Mouse (Mus musculus): ENCODE measurements around the gene Me1. TPM values are rescaled to one million over a fixed set of nuclear protein-coding genes. Genes with fewer than 3 reads are reported as not detected.

The Me1 gene
- polyA plus RNA-seq, 1 experiment = 5.0 TPM

GRCm38 (mm10) chr9:86661679-86662078, 34.1 kb downstream of the Me1 start:
- 91% methylated on average over 6 of the region's 6 CpGs for WGBS
- no peak overlapping the region for H3K4me3 ChIP-seq (ENCODE audit: low read depth, low read length)

GRCm38 (mm10) chr9:86661266-86661665, 34.5 kb downstream of the Me1 start:
- Histone ChIP-seq H3K4me3 (ENCODE audit: low read depth, low read length) (no peak overlapping the region), H3K4me1 (ENCODE audit: control insufficient read depth, insufficient read depth, insufficient read length, low read length) (no peaks in the 10 kb centered on the region), H3K27me3 (ENCODE audit: control insufficient read depth, insufficient read depth, low read length) (no peaks in the 10 kb centered on the region), H3K27ac (ENCODE audit: insufficient read depth, low read depth, low read length) (no peak overlapping the region), H3K36me3 (ENCODE audit: control insufficient read depth, insufficient read depth, low read length) (no peaks in the 10 kb centered on the region)
- WGBS = 95% methylated on average over 3 of the region's 3 CpGs
- no peak for TF ChIP-seq CTCF (IDR thresholded peaks at IDR 0.05; ENCODE audit: extremely low read depth, insufficient read length, insufficient replicate concordance, low read depth, low read length)
- no peak for TF ChIP-seq POLR2A (IDR thresholded peaks at IDR 0.05; ENCODE audit: low read depth, low read length)

More at GRCm38 (mm10) chr9:86661679-86662078, 34.1 kb downstream of the Me1 start:
- no peaks in the 10 kb centered on the region for H3K36me3 ChIP-seq (ENCODE audit: control insufficient read depth, insufficient read depth, low read length)
- no peaks in the 10 kb centered on the region for H3K4me1 ChIP-seq (ENCODE audit: control insufficient read depth, insufficient read depth, insufficient read length, low read length)
- no peak overlapping the region for H3K27ac ChIP-seq (ENCODE audit: insufficient read depth, low read depth, low read length)
- TF ChIP-seq CTCF (IDR thresholded peaks at IDR 0.05; ENCODE audit: extremely low read depth, insufficient read length, insufficient replicate concordance, low read depth, low read length) = peak; percentile 22; the same call in 1 of the 2 replicates
- TF ChIP-seq POLR2A (IDR thresholded peaks at IDR 0.05; ENCODE audit: low read depth, low read length) = no peak
- no peaks in the 10 kb centered on the region for H3K27me3 ChIP-seq (ENCODE audit: control insufficient read depth, insufficient read depth, low read length)

- TF ChIP-seq CTCF (IDR thresholded peaks at IDR 0.05; ENCODE audit: extremely low read depth, insufficient read length, insufficient replicate concordance, low read depth, low read length) (no peak), POLR2A (IDR thresholded peaks at IDR 0.05; ENCODE audit: low read depth, low read length) (no peak)
- no peaks in the 10 kb centered on the region for H3K36me3 ChIP-seq (ENCODE audit: control insufficient read depth, insufficient read depth, low read length)
- H3K4me1 ChIP-seq (ENCODE audit: control insufficient read depth, insufficient read depth, insufficient read length, low read length) = no peaks in the 10 kb centered on the region
- no peak overlapping the region for H3K27ac ChIP-seq (ENCODE audit: insufficient read depth, low read depth, low read length)
- H3K4me3 ChIP-seq (ENCODE audit: low read depth, low read length) = no peak overlapping the region
- no peaks in the 10 kb centered on the region for H3K27me3 ChIP-seq (ENCODE audit: control insufficient read depth, insufficient read depth, low read length)
- WGBS = 79% methylated on average over 2 of the region's 2 CpGs
Measured at GRCm38 (mm10) chr9:86660327-86660726, 35.4 kb downstream of the Me1 start.

- no peak overlapping the region for H3K27ac ChIP-seq (ENCODE audit: insufficient read depth, low read depth, low read length)
- TF ChIP-seq POLR2A (IDR thresholded peaks at IDR 0.05; ENCODE audit: low read depth, low read length) (no peak), CTCF (IDR thresholded peaks at IDR 0.05; ENCODE audit: extremely low read depth, insufficient read length, insufficient replicate concordance, low read depth, low read length) (no peak)
- H3K4me3 ChIP-seq (ENCODE audit: low read depth, low read length) = no peak overlapping the region
- H3K36me3 ChIP-seq (ENCODE audit: control insufficient read depth, insufficient read depth, low read length) = no peaks in the 10 kb centered on the region
- 91% methylated on average over 4 of the region's 4 CpGs for WGBS
- H3K27me3 ChIP-seq (ENCODE audit: control insufficient read depth, insufficient read depth, low read length) = no peaks in the 10 kb centered on the region
- H3K4me1 ChIP-seq (ENCODE audit: control insufficient read depth, insufficient read depth, insufficient read length, low read length) = no peaks in the 10 kb centered on the region
Measured at GRCm38 (mm10) chr9:86658347-86658746, 37.4 kb downstream of the Me1 start.

- Histone ChIP-seq H3K4me1 (ENCODE audit: control insufficient read depth, insufficient read depth, insufficient read length, low read length) (peaks cover 3% of the 10 kb centered on the region; the same call in 1 of the 2 replicates), H3K4me3 (ENCODE audit: low read depth, low read length) (no peak overlapping the region), H3K27ac (ENCODE audit: insufficient read depth, low read depth, low read length) (no peak overlapping the region), H3K36me3 (ENCODE audit: control insufficient read depth, insufficient read depth, low read length) (no peaks in the 10 kb centered on the region), H3K27me3 (ENCODE audit: control insufficient read depth, insufficient read depth, low read length) (no peaks in the 10 kb centered on the region)
- TF ChIP-seq POLR2A (IDR thresholded peaks at IDR 0.05; ENCODE audit: low read depth, low read length) (no peak), CTCF (IDR thresholded peaks at IDR 0.05; ENCODE audit: extremely low read depth, insufficient read length, insufficient replicate concordance, low read depth, low read length) (no peak)
- WGBS = 68% methylated on average over 1 of the region's 1 CpGs
Measured at GRCm38 (mm10) chr9:86652194-86652593, 43.6 kb downstream of the Me1 start.

- Histone ChIP-seq H3K27me3 (ENCODE audit: control insufficient read depth, insufficient read depth, low read length) (no peaks in the 10 kb centered on the region), H3K4me3 (ENCODE audit: low read depth, low read length) (no peak overlapping the region), H3K36me3 (ENCODE audit: control insufficient read depth, insufficient read depth, low read length) (no peaks in the 10 kb centered on the region), H3K4me1 (ENCODE audit: control insufficient read depth, insufficient read depth, insufficient read length, low read length) (peaks cover 3% of the 10 kb centered on the region; the same call in 1 of the 2 replicates), H3K27ac (ENCODE audit: insufficient read depth, low read depth, low read length) (no peak overlapping the region)
- TF ChIP-seq CTCF (IDR thresholded peaks at IDR 0.05; ENCODE audit: extremely low read depth, insufficient read length, insufficient replicate concordance, low read depth, low read length) (no peak), POLR2A (IDR thresholded peaks at IDR 0.05; ENCODE audit: low read depth, low read length) (no peak)
- WGBS = 41% methylated on average over 3 of the region's 3 CpGs
Measured at GRCm38 (mm10) chr9:86651254-86651653, 44.5 kb downstream of the Me1 start.

GRCm38 (mm10) chr9:86650822-86651221, 44.9 kb downstream of the Me1 start:
- TF ChIP-seq CTCF (IDR thresholded peaks at IDR 0.05; ENCODE audit: extremely low read depth, insufficient read length, insufficient replicate concordance, low read depth, low read length) = no peak
- no peak for TF ChIP-seq POLR2A (IDR thresholded peaks at IDR 0.05; ENCODE audit: low read depth, low read length)
- Histone ChIP-seq H3K4me3 (ENCODE audit: low read depth, low read length) (no peak overlapping the region), H3K36me3 (ENCODE audit: control insufficient read depth, insufficient read depth, low read length) (no peaks in the 10 kb centered on the region), H3K4me1 (ENCODE audit: control insufficient read depth, insufficient read depth, insufficient read length, low read length) (peaks cover 3% of the 10 kb centered on the region; the same call in 1 of the 2 replicates), H3K27ac (ENCODE audit: insufficient read depth, low read depth, low read length) (no peak overlapping the region), H3K27me3 (ENCODE audit: control insufficient read depth, insufficient read depth, low read length) (no peaks in the 10 kb centered on the region)
- 93% methylated on average over 5 of the region's 5 CpGs for WGBS

Data from small intestine, adult 2 months (tissue).